Mouse (Mus musculus): ENCODE results near the gene Cxcl16.

DNA sequence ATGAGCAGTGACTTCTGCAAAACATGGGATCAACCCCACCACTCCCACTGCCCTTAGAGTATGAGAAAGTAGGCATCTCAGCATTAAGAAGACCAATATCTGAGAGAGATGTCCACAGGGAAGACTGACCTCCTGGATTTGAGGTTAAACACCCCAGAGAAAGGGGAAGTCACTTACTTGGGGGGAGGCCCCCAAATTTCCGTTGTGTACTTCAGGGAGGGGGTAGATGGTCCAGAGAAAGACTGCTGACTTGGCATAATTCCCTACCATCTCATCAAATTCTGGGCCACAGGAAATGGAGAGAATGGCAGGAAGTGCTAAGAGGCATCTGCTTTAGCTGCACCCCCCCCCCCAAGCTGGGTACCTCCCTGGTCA is 26.2 kb downstream of the Cxcl16 start:
- TF ChIP-seq POLR2A (IDR thresholded peaks at IDR 0.05; ENCODE audit: low read depth, low read length) (no peak), CTCF (IDR thresholded peaks at IDR 0.05; ENCODE audit: extremely low read depth, insufficient read length, insufficient replicate concordance, low read depth, low read length) (no peak)

Data from small intestine, adult 2 months (tissue).